Mouse (Mus musculus): ENCODE measurements at regions not wholly inside any gene's neighbourhood (a gene's known extent, or its start where the extent isn't known, plus 50 kb on each side); places are given as distances from the start of the nearest gene placed in this dataset.
A peak's percentile ranks its signal among the peaks of the same experiment; 100 is the strongest.
"Not testable (repeated sequence)": the region's sequence is repeated elsewhere in the genome, so short reads cannot be mapped to it uniquely, and the experiment has no call there.

DNA sequence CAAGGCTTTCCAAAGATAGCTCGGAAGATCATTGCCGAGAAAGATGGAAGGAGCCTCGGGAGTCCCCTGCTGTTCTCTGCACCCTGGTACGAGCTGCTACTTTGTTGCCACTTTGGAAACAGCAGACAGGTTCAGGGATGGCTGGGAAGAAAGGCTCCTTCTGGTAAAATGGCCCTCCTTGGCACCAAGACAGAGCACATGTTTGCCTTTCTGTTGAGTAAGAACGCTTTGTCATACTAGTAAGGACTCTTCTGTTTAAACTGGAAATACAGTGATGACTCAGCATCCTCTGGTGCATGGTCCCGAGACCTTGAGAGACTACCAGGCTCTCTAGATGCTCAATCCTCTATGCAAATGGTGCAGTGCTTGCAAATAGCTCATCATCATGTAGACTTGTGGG lies 118.2 kb upstream of the Dyrk2 start:
- DNase-seq (ENCODE audit: low spot score in 2 of 2): peak in 1 of 2 experiments; percentile 50

GRCm38 (mm10) chr10:118984580-118984979 lies 114.6 kb upstream of the Dyrk2 start:
- no peak for DNase-seq (ENCODE audit: low spot score in 2 of 2)

GRCm38 (mm10) chr10:118981446-118981845 lies 111.4 kb upstream of the Dyrk2 start:
- DNase-seq (ENCODE audit: low spot score in 2 of 2): no peak

DNA sequence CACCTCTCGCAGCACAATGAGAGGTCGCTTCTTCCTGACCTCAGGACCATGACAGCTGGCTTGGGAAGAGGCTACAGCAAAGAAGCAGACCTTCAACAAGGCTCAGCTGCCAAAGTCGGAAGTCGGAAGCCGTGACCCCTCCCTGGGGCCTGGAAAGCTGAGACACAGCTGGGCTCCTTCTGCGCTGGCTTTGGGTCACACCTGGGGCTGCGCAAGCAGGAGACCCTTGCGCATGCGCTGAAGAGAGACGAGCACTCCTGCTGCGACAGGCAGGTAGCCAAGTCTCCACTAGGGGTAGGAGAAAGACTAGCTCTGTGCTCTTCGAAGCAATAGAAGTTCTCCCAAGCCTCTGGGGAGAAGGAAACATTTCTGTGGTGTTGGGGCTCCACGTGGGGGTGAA lies 109.3 kb upstream of the Dyrk2 start:
- no peak for DNase-seq (ENCODE audit: low spot score in 2 of 2)

DNA sequence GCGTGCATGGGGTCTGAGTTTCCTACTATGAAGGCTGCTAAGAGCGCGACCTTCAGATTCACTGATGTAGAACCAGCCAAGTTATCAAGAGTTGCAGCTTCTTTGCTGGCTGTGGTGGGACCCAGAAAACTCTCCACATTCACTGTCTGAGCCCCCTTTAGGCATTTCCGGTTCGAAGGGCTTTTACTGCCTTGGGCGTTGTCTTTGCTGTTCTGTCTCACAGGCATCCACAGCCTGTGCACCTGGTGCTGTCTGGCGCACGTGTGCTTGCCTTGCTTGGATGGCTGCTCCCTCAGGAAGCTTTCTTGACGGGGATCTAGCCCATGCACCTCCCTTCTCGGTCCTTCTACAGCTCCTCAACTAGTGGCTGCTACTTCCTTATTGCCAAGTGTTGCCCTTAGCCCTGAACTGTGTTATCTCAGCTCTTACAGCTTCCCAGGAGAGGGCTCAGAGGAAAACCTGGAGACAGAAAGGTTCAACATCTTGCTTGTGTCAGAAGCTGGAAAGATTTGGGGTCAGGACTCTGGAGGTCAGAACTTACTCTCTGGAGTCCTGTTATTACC lies 108.3 kb upstream of the Dyrk2 start:
- no peak for DNase-seq (ENCODE audit: low spot score in 2 of 2)

- no peak for DNase-seq (ENCODE audit: low spot score in 2 of 2)
Observed at GRCm38 (mm10) chr10:118976447-118976846, 106.4 kb upstream of the Dyrk2 start.

DNA sequence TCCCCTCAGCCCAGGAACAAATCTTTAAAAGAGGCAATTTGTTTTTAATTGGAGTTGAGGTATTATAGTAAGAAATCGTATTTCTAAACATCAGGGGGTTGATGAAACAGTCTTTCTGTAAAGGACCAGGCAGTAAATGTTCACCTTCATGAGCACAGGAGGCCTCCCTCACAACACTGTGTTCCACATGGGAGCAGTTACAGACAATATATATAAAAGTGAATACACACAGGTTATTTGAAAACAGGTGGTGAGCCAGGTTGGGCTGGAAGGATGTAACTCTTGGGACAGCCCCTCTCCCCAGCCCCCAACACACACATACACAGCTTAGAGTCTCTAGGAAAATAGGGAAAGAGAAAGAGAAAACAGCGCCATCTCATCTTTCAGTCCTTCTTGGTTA lies 105.8 kb upstream of the Dyrk2 start:
- DNase-seq (ENCODE audit: low spot score in 2 of 2): no peak

DNA sequence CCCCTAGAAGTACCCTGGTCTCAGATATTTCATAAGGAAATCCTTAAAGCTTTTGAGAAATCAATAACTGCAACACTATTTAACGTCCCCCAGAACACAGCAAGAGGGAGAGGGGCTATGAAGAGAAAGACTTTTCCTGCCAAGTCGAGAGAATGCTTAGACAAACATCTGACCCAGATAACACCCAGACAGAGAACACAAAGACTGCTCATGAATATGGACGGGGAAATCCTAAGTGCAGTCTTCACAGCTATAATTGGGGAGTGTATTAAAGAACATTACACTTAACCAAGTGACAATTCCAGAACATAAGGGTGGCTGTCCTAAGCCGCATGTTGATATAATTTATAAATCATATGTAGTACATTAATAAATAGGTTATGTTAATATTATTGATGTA lies 103.3 kb upstream of the Dyrk2 start:
- DNase-seq (ENCODE audit: low spot score in 2 of 2): no peak

GRCm38 (mm10) chr10:118972626-118973025 lies 102.6 kb upstream of the Dyrk2 start:
- no peak for DNase-seq (ENCODE audit: low spot score in 2 of 2)

- no peak for DNase-seq (ENCODE audit: low spot score in 2 of 2)
Observed at GRCm38 (mm10) chr10:118970457-118971175, 100.6 kb upstream of the Dyrk2 start.

GRCm38 (mm10) chr10:118961713-118962181 lies 91.7 kb upstream of the Dyrk2 start:
- DNase-seq (ENCODE audit: low spot score in 2 of 2): no peak

GRCm38 (mm10) chr10:118960076-118960475 lies 90.1 kb upstream of the Dyrk2 start:
- DNase-seq (ENCODE audit: low spot score in 2 of 2): no peak

DNA sequence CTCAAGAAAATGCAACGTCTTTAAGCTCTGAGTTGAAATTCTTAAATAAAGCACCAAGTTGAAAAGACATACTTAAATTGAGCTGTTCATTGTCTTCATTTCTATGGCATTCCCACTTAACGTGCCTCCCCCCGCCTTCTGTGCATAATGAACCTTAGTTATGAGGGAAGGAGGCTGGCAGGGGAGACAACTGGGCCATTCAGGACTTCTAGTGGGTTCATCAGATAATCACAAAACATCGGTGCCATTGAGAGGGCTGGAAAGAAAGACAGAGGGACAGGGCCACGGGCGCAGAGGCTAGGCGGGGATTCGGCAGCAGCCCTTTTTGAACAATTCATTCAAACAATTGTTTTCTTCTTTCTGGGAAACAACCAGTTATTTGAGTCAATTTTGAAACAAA lies 89.6 kb upstream of the Dyrk2 start:
- DNase-seq (ENCODE audit: low spot score in 2 of 2): no peak

GRCm38 (mm10) chr10:118956352-118956751 lies 86.3 kb upstream of the Dyrk2 start:
- peak; percentile 9 to 56 for DNase-seq (ENCODE audit: low spot score in 2 of 2)

DNA sequence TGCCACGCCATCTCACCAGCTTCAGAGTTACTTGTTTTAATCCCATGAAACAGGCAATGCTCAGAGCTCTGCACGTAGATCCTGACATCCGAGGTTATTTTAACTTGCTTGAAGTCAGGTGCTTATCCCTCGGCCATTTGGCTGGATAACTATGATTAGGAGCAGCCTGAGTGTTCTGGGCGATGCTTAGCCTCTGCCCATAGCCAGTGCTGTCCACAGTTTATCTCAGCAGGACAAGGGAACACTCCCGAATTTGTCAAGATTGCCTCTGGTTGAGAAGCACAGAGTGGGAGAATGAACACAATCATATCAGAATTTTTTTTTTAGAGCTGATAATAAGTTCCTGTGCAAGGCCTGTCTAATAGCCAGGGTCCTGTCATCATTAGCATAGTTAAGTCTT lies 83.4 kb upstream of the Dyrk2 start:
- DNase-seq (ENCODE audit: low spot score in 2 of 2): no peak

DNA sequence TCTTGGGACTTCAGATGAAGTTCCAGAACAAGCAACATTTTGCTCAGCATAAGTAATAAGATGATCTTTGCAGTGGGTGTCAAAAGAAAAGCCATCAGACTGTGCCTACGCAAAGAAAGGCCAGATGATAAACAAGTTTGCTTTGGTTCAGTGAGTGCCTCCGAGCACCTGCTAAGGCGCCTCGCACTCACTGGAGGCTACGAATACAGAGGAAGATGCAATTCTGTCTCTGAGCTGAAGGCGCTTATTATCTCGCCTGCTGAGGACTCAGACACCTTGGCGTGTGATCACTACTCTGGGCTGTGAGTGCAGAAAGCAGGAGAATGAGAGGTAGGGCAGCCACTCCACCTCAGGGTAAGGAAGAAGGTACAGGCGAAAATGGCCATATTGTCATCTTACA lies 82.7 kb upstream of the Dyrk2 start:
- DNase-seq (ENCODE audit: low spot score in 2 of 2): peak; percentile 18 to 48

GRCm38 (mm10) chr10:118947724-118948123 lies 77.7 kb upstream of the Dyrk2 start:
- DNase-seq (ENCODE audit: low spot score in 2 of 2): no peak

GRCm38 (mm10) chr10:118947016-118947674 lies 77.1 kb upstream of the Dyrk2 start:
- DNase-seq (ENCODE audit: low spot score in 2 of 2): no peak

GRCm38 (mm10) chr10:118927316-118927715 lies 57.3 kb upstream of the Dyrk2 start:
- no peak for DNase-seq (ENCODE audit: low spot score in 2 of 2)

- DNase-seq (ENCODE audit: low spot score in 2 of 2): no peak
Observed at GRCm38 (mm10) chr10:118923473-118924185, 53.6 kb upstream of the Dyrk2 start.

DNA sequence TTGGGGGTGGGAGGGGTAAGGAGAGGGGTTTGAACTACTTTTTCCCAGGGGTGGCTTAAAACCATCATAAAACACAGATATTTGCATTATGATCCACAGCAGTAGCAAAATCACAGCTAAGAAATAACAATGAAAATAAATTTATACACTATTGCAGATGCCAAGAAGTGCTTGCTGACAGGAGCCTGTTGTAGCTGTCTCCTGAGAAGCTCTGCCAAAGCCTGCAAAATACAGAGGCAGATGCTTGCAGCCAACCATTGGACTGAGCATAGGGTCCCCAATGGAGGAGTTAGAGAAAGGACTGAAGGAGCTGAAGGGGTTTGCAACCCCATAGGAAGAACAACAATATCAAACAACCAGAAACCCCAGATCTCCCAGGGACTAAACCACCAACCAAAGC lies 52.1 kb upstream of the Dyrk2 start:
- not testable (repeated sequence) for DNase-seq (ENCODE audit: low spot score in 2 of 2)
